Mouse (Mus musculus) ES-Bruce4 (cell line): ENCODE results near the gene Dnmt3a. TPM values are rescaled to one million over a fixed set of nuclear protein-coding genes. Genes with fewer than 3 reads are reported as not detected.

Experiments used
- H3K27ac ChIP-seq: 2 replicates; pipeline ENCODE4 v1.5.1; 2012; ENCODE audit warnings: low read length, inconsistent platforms; ENCODE audit not compliant: insufficient read depth
- H3K27me3 ChIP-seq: 2 replicates; pipeline ENCODE4 v1.6.1; 2012; ENCODE audit warnings: mild to moderate bottlenecking, low read length, inconsistent platforms; ENCODE audit not compliant: control insufficient read depth, poor library complexity, insufficient read depth, severe bottlenecking
- H3K36me3 ChIP-seq: 2 replicates; pipeline ENCODE4 v1.6.1; 2012; ENCODE audit warnings: inconsistent platforms, mild to moderate bottlenecking, low read length, moderate library complexity; ENCODE audit not compliant: control insufficient read depth, poor library complexity, insufficient read depth, severe bottlenecking
- H3K4me1 ChIP-seq: one replicate; pipeline ENCODE4 v1.8.1; 2011; ENCODE audit warnings: low read length; ENCODE audit not compliant: control insufficient read depth, insufficient read depth
- H3K4me3 ChIP-seq: 2 replicates; pipeline ENCODE4 v1.5.1; 2011; ENCODE audit warnings: low read depth, mild to moderate bottlenecking, low read length
- H3K9ac ChIP-seq: 2 replicates; pipeline ENCODE4 v1.6.1; 2012; ENCODE audit warnings: low read depth, mild to moderate bottlenecking, inconsistent platforms; ENCODE audit not compliant: poor library complexity, severe bottlenecking
- H3K9me3 ChIP-seq: replicated peaks from 2 replicates; pipeline ENCODE4 v1.6.1; 2012; ENCODE audit warnings: mild to moderate bottlenecking, low read length, inconsistent platforms; ENCODE audit not compliant: control insufficient read depth, poor library complexity, insufficient read depth, severe bottlenecking
- CTCF ChIP-seq: IDR thresholded peaks from one replicate; pipeline ENCODE4 v1.8.1; 2011; ENCODE audit warnings: low read depth, low read length
- EP300 ChIP-seq: IDR thresholded peaks from 2 replicates; pipeline ENCODE4 v1.6.1; 2011; ENCODE audit warnings: low read depth, low read length; ENCODE audit not compliant: insufficient read depth
- POLR2A ChIP-seq: IDR thresholded peaks from one replicate; pipeline ENCODE4 v1.8.1; 2011; ENCODE audit warnings: low read length; ENCODE audit not compliant: insufficient read depth
- polyA plus RNA-seq: library from polyadenylated mRNA; stranded (reverse); fragments of >200 nt; gene quantifications from 2 replicates; pipeline ENCODE4 v1.2.4, GENCODE M21; 2011; ENCODE audit warnings: low read depth; ENCODE audit not compliant: missing spikeins, insufficient read depth, insufficient read length

The Dnmt3a gene
- polyA plus RNA-seq, 1 experiment: 31.9 TPM

DNA sequence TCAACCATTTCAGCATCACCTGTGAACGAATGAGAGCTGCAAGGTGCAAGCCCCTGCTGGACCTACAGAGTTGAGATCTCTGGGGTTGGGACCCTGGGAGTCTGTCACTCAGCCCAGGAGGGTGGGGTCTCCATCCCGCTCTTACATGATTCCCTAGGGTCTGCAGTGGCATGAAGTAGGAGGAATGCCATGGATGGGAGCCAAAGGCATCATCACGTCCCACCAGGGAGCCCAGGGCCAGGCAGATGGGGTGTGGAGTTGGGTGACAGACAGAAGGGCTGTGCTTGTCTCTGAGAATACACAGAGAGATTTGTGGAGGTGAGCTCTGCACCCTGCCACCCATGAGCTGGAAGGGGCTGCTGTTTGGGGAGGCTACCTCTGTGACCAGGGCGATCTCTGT lies 32.2 kb downstream of the Dnmt3a start:
- no peaks in the 10 kb centered on the region for H3K36me3 ChIP-seq
- H3K9ac ChIP-seq: no peak overlapping the region
- TF ChIP-seq EP300 (no peak), CTCF (no peak), POLR2A (no peak)
- no peaks in the 10 kb centered on the region for H3K27me3 ChIP-seq
- no peak overlapping the region for H3K4me3 ChIP-seq
- no peak overlapping the region for H3K27ac ChIP-seq
- H3K9me3 ChIP-seq: no peaks in the 10 kb centered on the region
- no peaks in the 10 kb centered on the region for H3K4me1 ChIP-seq

DNA sequence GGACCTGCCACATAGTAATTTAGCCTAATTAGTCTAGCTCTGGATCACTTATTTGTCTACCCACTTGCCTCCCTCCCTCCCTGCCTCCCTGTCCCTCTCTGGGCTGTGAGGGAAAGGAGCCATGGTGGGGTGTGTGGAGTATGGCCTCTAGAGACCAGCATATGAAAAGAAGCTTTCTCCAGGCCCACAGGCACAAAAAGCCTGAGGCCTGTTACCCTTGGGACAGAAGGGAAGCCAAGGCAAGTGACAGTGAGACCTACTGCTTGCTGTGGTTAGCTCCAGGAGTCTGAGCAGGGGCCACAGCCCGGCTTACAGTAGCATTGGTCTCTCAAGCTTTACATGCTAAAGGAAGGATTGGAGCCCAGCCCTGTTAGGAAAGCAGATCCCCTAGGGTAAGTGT lies 33.9 kb downstream of the Dnmt3a start:
- Histone ChIP-seq H3K27me3 (no peaks in the 10 kb centered on the region), H3K9me3 (no peaks in the 10 kb centered on the region), H3K36me3 (no peaks in the 10 kb centered on the region), H3K27ac (no peak overlapping the region), H3K9ac (no peak overlapping the region), H3K4me3 (no peak overlapping the region), H3K4me1 (no peaks in the 10 kb centered on the region)
- no peak for TF ChIP-seq EP300
- no peak for TF ChIP-seq CTCF
- TF ChIP-seq POLR2A: no peak

DNA sequence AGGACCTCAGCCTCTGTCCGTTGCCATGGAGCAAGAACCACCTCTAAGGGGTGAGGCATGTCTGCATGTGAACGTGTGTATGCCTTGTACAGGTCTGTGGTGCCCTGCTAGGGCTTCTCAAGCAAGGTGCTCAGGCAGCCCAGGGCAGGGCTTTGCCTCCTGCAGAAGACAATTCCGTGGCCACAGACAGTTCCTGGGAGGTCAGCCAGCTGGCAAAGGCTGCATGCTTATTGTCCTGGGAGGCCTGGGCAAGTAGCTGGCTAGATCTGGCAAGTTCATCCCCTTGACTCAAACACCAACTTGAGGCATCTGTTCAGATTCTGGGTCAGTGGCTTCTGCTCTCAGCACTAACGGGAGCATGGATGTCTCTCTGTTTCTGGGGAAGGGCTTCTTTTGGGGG lies 35.3 kb downstream of the Dnmt3a start:
- Histone ChIP-seq H3K27ac (no peak overlapping the region), H3K9me3 (no peaks in the 10 kb centered on the region), H3K9ac (no peak overlapping the region), H3K4me3 (no peak overlapping the region), H3K36me3 (no peaks in the 10 kb centered on the region), H3K4me1 (no peaks in the 10 kb centered on the region), H3K27me3 (no peaks in the 10 kb centered on the region)
- TF ChIP-seq POLR2A: no peak
- no peak for TF ChIP-seq CTCF
- no peak for TF ChIP-seq EP300

DNA sequence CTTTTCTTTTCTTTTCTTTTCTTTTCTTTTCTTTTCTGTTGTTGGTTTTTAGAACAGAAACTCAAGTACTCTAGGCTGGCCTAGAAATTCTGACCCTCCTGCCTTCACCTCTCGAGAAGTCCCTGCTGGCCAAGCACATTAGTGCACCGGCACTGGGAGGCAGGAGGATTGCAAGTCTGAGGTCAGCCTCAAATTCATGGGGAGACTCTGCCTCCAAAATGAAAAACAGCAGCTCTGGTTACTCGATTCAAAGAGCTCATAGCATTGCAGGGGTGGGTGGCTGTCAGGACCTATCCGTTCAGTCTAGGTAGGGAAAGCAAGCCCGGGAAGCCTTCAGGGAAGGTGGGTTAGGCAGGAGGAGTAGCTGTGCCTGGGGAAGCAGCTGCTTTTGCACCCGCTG lies 37.0 kb downstream of the Dnmt3a start:
- TF ChIP-seq EP300: no peak
- Histone ChIP-seq H3K4me3 (no peak overlapping the region), H3K27ac (no peak overlapping the region), H3K27me3 (no peaks in the 10 kb centered on the region), H3K4me1 (no peaks in the 10 kb centered on the region), H3K9ac (no peak overlapping the region), H3K9me3 (no peaks in the 10 kb centered on the region), H3K36me3 (no peaks in the 10 kb centered on the region)

DNA sequence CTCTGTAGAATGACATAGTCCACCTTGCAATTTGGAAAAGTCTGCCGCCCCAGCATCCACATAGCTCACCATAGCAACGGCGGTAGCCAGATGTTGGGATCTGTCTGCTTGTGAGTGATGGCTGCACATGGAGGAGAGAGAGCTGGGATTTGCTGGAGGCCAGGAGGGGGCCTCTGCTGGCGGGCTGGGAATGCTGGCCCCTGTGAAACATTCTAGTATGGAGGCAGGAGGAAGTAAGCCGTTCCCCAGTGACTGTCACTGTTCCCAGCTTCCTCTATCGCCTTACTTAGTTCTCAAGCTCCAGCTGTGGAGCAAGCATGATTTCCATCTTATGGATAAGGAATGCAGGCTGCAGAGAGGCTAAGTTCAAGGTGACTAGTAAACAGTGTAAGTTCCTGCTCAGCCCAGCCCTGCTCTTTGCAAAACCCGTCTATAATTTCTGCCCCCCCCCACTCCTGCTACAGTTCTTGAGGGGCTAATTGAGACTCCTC lies 37.6 kb downstream of the Dnmt3a start:
- Histone ChIP-seq H3K36me3 (no peaks in the 10 kb centered on the region), H3K9ac (no peak overlapping the region), H3K9me3 (no peaks in the 10 kb centered on the region), H3K27ac (no peak overlapping the region), H3K27me3 (no peaks in the 10 kb centered on the region), H3K4me3 (no peak overlapping the region), H3K4me1 (no peaks in the 10 kb centered on the region)
- TF ChIP-seq POLR2A (no peak), CTCF (no peak), EP300 (no peak)

DNA sequence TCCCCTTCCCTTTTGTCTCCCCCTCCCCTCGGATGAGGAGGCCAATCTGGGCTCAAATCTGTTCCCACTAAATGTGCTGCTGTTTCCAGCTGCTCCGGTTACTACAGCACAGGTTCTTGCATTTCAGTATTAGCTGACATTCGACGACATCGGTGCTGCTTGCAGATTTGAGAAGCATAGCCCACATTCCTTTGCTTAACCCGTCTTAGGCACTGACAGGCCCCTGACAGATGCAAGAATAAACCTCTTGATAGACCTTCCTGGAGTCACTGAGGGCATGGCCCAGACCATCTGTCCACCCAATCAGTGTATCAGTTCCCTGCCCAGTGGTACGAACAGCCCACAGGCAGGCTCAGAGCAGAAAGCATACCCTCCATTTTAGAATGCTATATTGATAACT lies 38.1 kb downstream of the Dnmt3a start:
- no peaks in the 10 kb centered on the region for H3K9me3 ChIP-seq
- no peak overlapping the region for H3K9ac ChIP-seq
- H3K36me3 ChIP-seq: no peaks in the 10 kb centered on the region
- H3K4me3 ChIP-seq: no peak overlapping the region
- H3K27me3 ChIP-seq: no peaks in the 10 kb centered on the region
- H3K4me1 ChIP-seq: no peaks in the 10 kb centered on the region
- TF ChIP-seq EP300 (no peak), CTCF (no peak), POLR2A (no peak)
- no peak overlapping the region for H3K27ac ChIP-seq
